Mouse (Mus musculus) liver, adult 10 weeks (tissue): Measurements from ENCODE around the gene Plxnb2. TPM values are rescaled to one million over a fixed set of nuclear protein-coding genes. Genes with fewer than 3 reads are reported as not detected.

Source experiments
- polyA plus RNA-seq: library from polyadenylated mRNA; stranded (reverse); fragments of 350-450 nt; fragmentation: Illumina TruSeq; extraction: RNeasy Lipid Tissue Mini Kit (QIAGEN cat#74804); gene quantifications from one replicate; pipeline ENCODE4 v1.2.3, GENCODE M21; 2014; ENCODE audit warnings: low read depth, low replicate concordance

The Plxnb2 gene
- polyA plus RNA-seq, result 6.3 TPM

GRCm38 (mm10) chr15:89180571-89181229 lies at the start of gene Plxnb2:
Gene Plxnb2 (minus strand): TSS chr15:89180788.

GRCm38 (mm10) chr15:89210915-89211715 lies 30.5 kb upstream of the Plxnb2 start, which contains the start of gene Ppp6r2:
Gene Ppp6r2 (plus strand): TSS chr15:89211553.

GRCm38 (mm10) chr15:89196313-89196706 lies 15.7 kb upstream of the Plxnb2 start, which contains the start of gene Dennd6b:
Gene Dennd6b (minus strand): TSS chr15:89196496.

GRCm38 (mm10) chr15:89149271-89150040 lies 31.1 kb downstream of the Plxnb2 start, which contains the start of gene Mapk11:
Gene Mapk11 (minus strand): TSS chr15:89149628.

GRCm38 (mm10) chr15:89140659-89141252 lies 39.8 kb downstream of the Plxnb2 start, which contains the start of gene Mapk12:
Gene Mapk12 (minus strand): TSS chr15:89140703.

GRCm38 (mm10) chr15:89128382-89129350 lies 51.9 kb downstream of the Plxnb2 start, which contains the start of gene Hdac10:
Gene Hdac10 (minus strand): TSS chr15:89128700.

GRCm38 (mm10) chr15:89122649-89123366 lies 57.8 kb downstream of the Plxnb2 start, which contains the start of gene Tubgcp6:
Gene Tubgcp6 (minus strand): TSS chr15:89123112.

Other genes with a start within 250 kb of the Plxnb2 start
- gene Ttll8, start 226.4 kb downstream of the Plxnb2 start, polyA plus RNA-seq, result not detected
- gene Mlc1, start 201.8 kb downstream of the Plxnb2 start, polyA plus RNA-seq, result not detected
- gene Mov10l1, start 197.9 kb downstream of the Plxnb2 start, polyA plus RNA-seq, result not detected
- gene Panx2, start 121.1 kb downstream of the Plxnb2 start, polyA plus RNA-seq, result not detected
- 6.0 TPM for gene Trabd, start 105.7 kb downstream of the Plxnb2 start, polyA plus RNA-seq
- gene Selenoo, start 91.7 kb downstream of the Plxnb2 start, polyA plus RNA-seq, result 13.7 TPM
- gene Tubgcp6, start 57.7 kb downstream of the Plxnb2 start, polyA plus RNA-seq, result 1.2 TPM
- gene Hdac10, start 52.1 kb downstream of the Plxnb2 start, polyA plus RNA-seq, result 0.79 TPM
- 1.1 TPM for gene Mapk12, start 40.1 kb downstream of the Plxnb2 start, polyA plus RNA-seq
- gene Mapk11, start 31.2 kb downstream of the Plxnb2 start, polyA plus RNA-seq, result 0.16 TPM
- 0.56 TPM for gene Dennd6b, start 15.7 kb upstream of the Plxnb2 start, polyA plus RNA-seq
- gene Ppp6r2, start 30.8 kb upstream of the Plxnb2 start, polyA plus RNA-seq, result 9.0 TPM
- 2.2 TPM for gene Sbf1, start 134.5 kb upstream of the Plxnb2 start, polyA plus RNA-seq
- gene Adm2, start 141.9 kb upstream of the Plxnb2 start, polyA plus RNA-seq, result not detected
- gene Miox, start 153.6 kb upstream of the Plxnb2 start, polyA plus RNA-seq, result not detected
- gene Lmf2, start 174.9 kb upstream of the Plxnb2 start, polyA plus RNA-seq, result 0.72 TPM
- gene Ncaph2, start 174.9 kb upstream of the Plxnb2 start, polyA plus RNA-seq, result 9.0 TPM
- 5.9 TPM for gene Sco2, start 193.1 kb upstream of the Plxnb2 start, polyA plus RNA-seq
- gene Tymp, start 196.3 kb upstream of the Plxnb2 start, polyA plus RNA-seq, result 2.1 TPM
- gene Odf3b, start 198.5 kb upstream of the Plxnb2 start, polyA plus RNA-seq, result not detected
- gene Klhdc7b, start 204.1 kb upstream of the Plxnb2 start, polyA plus RNA-seq, result not detected
- gene Syce3, start 229.7 kb upstream of the Plxnb2 start, polyA plus RNA-seq, result not detected
- 0.61 TPM for gene Cpt1b, start 245.1 kb upstream of the Plxnb2 start, polyA plus RNA-seq
- 2.3 TPM for gene C730034F03Rik, start 248.8 kb upstream of the Plxnb2 start, polyA plus RNA-seq
- gene Gm44502, start 248.9 kb upstream of the Plxnb2 start, polyA plus RNA-seq, result not detected
- gene Chkb, start 249.1 kb upstream of the Plxnb2 start, polyA plus RNA-seq, result 55.7 TPM